Mouse (Mus musculus) limb, embryonic 14.5 days (tissue): ENCODE data around the gene Gabbr2. TPM values are rescaled to one million over a fixed set of nuclear protein-coding genes. Genes with fewer than 3 reads are reported as not detected.

Experiments
- ATAC-seq: fragments of 200-750 bp; cut with Nextera tagmentation; 2 replicates; pipeline ENCODE4 v1.8.0; 2017; ENCODE audit warnings: low read depth, moderate number of reproducible peaks, moderate TSS enrichment; ENCODE audit not compliant: low FRiP score
- DNase-seq: peaks from one replicate; pipeline ENCODE4 v3.0.0-alpha.2; 2015; ENCODE audit warnings: low spot score
- H3K27ac ChIP-seq: fragments of 300-500 bp; sonication (generic); replicated peaks from 2 replicates; pipeline ENCODE4 v1.5.1; 2014; ENCODE audit warnings: low read depth, mild to moderate bottlenecking, low read length, moderate library complexity, mixed read lengths
- H3K27me3 ChIP-seq: fragments of 300-500 bp; sonication (generic); 2 replicates; pipeline ENCODE4 v1.6.1; 2014; ENCODE audit warnings: low read length, mixed read lengths; ENCODE audit not compliant: control insufficient read depth, insufficient read depth
- H3K36me3 ChIP-seq: fragments of 300-500 bp; sonication (generic); 2 replicates; pipeline ENCODE4 v1.6.1; 2014; ENCODE audit warnings: mild to moderate bottlenecking, low read length, moderate library complexity, mixed read lengths; ENCODE audit not compliant: control insufficient read depth, insufficient read depth
- H3K4me1 ChIP-seq: fragments of 300-500 bp; sonication (generic); 2 replicates; pipeline ENCODE4 v1.6.1; 2014; ENCODE audit warnings: antibody characterized with exemption, low read length, mixed read lengths; ENCODE audit not compliant: control insufficient read depth, insufficient read depth
- H3K4me2 ChIP-seq: fragments of 300-500 bp; sonication (generic); replicated peaks from 2 replicates; pipeline ENCODE4 v1.6.1; 2014; ENCODE audit warnings: low read depth, mild to moderate bottlenecking, low read length, moderate library complexity; ENCODE audit not compliant: severe bottlenecking
- H3K4me3 ChIP-seq: fragments of 300-500 bp; sonication (generic); replicated peaks from 2 replicates; pipeline ENCODE4 v1.5.1; 2014; ENCODE audit warnings: low read length
- H3K9ac ChIP-seq: fragments of 300-500 bp; sonication (generic); 2 replicates; pipeline ENCODE4 v1.6.1; 2014; ENCODE audit warnings: mild to moderate bottlenecking, low read depth, low read length, moderate library complexity; ENCODE audit not compliant: severe bottlenecking
- H3K9me3 ChIP-seq: fragments of 300-500 bp; sonication (generic); 2 replicates; pipeline ENCODE4 v1.6.1; 2016; ENCODE audit warnings: low read length; ENCODE audit not compliant: control insufficient read depth
- POLR2A ChIP-seq: fragments of 200-500 bp; IDR thresholded peaks from 2 replicates; pipeline ENCODE4 v1.8.0; 2012; ENCODE audit warnings: inconsistent platforms, mild to moderate bottlenecking, moderate library complexity, borderline replicate concordance; ENCODE audit not compliant: insufficient read depth, insufficient read length; ENCODE audit errors: extremely low read depth
- WGBS: fragments of 180-500 bp; shearing (Covaris S2); extraction: QIAGEN DNeasy Blood & Tissue Kit; methylation state at CpG from one replicate; pipeline ENCODE4 v1.1.7; 2014; 5-methylcytosine and 5-hydroxymethylcytosine counted together
- polyA plus RNA-seq, 2 experiments: library from polyadenylated mRNA; depleted of rRNA in 1 of 2; stranded (reverse) in 1 of 2; unstranded in 1 of 2; fragments of >200 nt; fragmentation: Nextera tagmentation in 1 of 2; extraction: Ambion mirVana in 1 of 2; gene quantifications; 2 replicates each; pipeline versions ENCODE4 v1.2.1 to v1.2.3; 2012 to 2014

Gene Gabbr2
- polyA plus RNA-seq, 2 experiments = 0.15 to 0.30 TPM

DNA sequence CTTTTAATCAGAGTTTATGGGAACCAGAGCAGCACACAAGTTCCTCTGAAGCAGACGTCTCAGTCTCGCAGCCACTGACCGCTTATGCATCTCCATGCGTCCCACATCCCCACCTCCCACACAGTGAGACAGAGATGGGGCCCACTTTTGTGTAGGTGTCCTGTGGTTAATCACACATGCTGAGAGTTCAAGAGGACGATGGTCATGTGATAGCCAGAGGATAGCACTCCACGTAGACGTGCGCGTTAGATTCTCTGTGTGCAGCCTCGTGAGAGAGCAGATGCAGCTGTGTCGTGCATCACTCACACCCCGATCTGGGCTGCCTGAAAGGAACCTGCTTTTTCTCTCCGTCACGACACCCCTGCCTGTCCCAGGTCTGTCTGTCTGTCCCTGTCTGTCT is 167.9 kb downstream of the Gabbr2 start:
- H3K9ac ChIP-seq = no peak overlapping the region
- TF ChIP-seq POLR2A = no peak
- H3K4me2 ChIP-seq = no peak overlapping the region
- H3K4me3 ChIP-seq = no peak overlapping the region
- H3K27me3 ChIP-seq = no peaks in the 10 kb centered on the region
- no peak overlapping the region for H3K27ac ChIP-seq
- no peak for DNase-seq
- H3K4me1 ChIP-seq = peaks cover 3% of the 10 kb centered on the region; the same call in 1 of the 2 replicates
- no peak for ATAC-seq
- H3K36me3 ChIP-seq = no peaks in the 10 kb centered on the region
- no peaks in the 10 kb centered on the region for H3K9me3 ChIP-seq
- 73% methylated on average over 14 of the region's 14 CpGs for WGBS

GRCm38 (mm10) chr4:46821709-46822108 is 170.0 kb downstream of the Gabbr2 start:
- WGBS = 83% methylated on average over 11 of the region's 11 CpGs
- DNase-seq (no peak), ATAC-seq (no peak)
- Histone ChIP-seq H3K4me3 (no peak overlapping the region), H3K9ac (no peak overlapping the region), H3K9me3 (no peaks in the 10 kb centered on the region), H3K4me2 (no peak overlapping the region), H3K27me3 (no peaks in the 10 kb centered on the region), H3K4me1 (no peaks in the 10 kb centered on the region), H3K36me3 (no peaks in the 10 kb centered on the region), H3K27ac (no peak overlapping the region)
- no peak for TF ChIP-seq POLR2A

- ATAC-seq = no peak; the same call in 1 of the 2 replicates
- WGBS = 69% methylated on average over 4 of the region's 4 CpGs
- no peak for TF ChIP-seq POLR2A
These were observed 176.7 kb downstream of the Gabbr2 start for GRCm38 (mm10) chr4:46814954-46815353.

DNA sequence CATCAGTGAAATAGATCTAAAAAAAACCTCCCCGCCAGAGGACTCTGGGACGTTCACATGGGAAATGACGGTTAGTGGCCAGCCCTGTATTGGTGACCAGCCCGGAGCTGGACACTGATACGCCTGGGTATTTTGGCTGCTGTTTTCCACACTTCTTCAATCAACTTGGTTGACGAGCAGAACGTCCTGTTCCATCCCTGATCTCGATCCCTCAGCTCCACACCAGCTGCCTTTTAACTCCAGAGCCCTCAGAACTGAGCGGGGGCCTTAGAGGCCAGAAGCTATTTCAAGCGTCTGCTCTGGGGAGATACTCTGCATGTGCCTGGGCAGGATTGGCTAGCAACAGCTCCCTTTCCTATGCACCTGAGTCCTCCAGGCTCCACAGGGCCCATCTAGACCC is 177.4 kb downstream of the Gabbr2 start:
- no peak overlapping the region for H3K4me3 ChIP-seq
- DNase-seq = no peak
- no peak for ATAC-seq

More at GRCm38 (mm10) chr4:46814954-46815353, 176.7 kb downstream of the Gabbr2 start:
- Histone ChIP-seq H3K36me3 (no peaks in the 10 kb centered on the region), H3K27me3 (no peaks in the 10 kb centered on the region), H3K9me3 (no peaks in the 10 kb centered on the region), H3K9ac (no peak overlapping the region), H3K4me3 (no peak overlapping the region), H3K27ac (no peak overlapping the region), H3K4me2 (no peak overlapping the region), H3K4me1 (no peaks in the 10 kb centered on the region)
- no peak for DNase-seq

DNA sequence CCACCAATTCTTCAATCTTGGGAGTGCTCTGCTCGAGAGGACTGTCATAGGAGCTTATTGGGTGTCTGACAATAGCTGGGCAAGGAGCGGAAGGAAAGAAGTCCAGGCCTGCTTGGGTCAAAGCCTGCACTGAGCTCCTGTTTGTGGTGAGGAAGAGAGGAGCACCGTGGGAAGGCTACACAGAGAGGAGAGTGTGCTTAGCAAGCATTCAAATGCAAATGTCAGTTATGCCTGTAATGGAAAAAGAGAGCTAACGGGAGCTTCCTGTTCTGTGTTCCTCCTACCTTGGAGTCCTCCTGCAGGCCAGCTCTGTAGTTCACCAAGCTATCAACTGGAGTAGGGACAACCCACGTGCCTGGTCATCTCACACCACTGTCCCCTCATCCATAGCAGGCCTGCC is 180.5 kb downstream of the Gabbr2 start:
- ATAC-seq = no peak
- no peak for TF ChIP-seq POLR2A
- Histone ChIP-seq H3K4me1 (no peaks in the 10 kb centered on the region), H3K4me2 (no peak overlapping the region), H3K27me3 (no peaks in the 10 kb centered on the region), H3K36me3 (no peaks in the 10 kb centered on the region), H3K9ac (no peak overlapping the region), H3K9me3 (no peaks in the 10 kb centered on the region), H3K27ac (no peak overlapping the region), H3K4me3 (no peak overlapping the region)
- WGBS = 65% methylated on average over 5 of the region's 5 CpGs
- DNase-seq = no peak

More for the DNA sequence above, 177.4 kb downstream of the Gabbr2 start:
- Histone ChIP-seq H3K9ac (no peak overlapping the region), H3K4me2 (no peak overlapping the region), H3K27ac (no peak overlapping the region), H3K36me3 (no peaks in the 10 kb centered on the region), H3K27me3 (no peaks in the 10 kb centered on the region), H3K4me1 (no peaks in the 10 kb centered on the region), H3K9me3 (no peaks in the 10 kb centered on the region)
- no peak for TF ChIP-seq POLR2A
- 69% methylated on average over 10 of the region's 10 CpGs for WGBS

GRCm38 (mm10) chr4:46806876-46807275 is 184.8 kb downstream of the Gabbr2 start:
- H3K9me3 ChIP-seq = no peaks in the 10 kb centered on the region
- H3K4me3 ChIP-seq = no peak overlapping the region
- no peak for TF ChIP-seq POLR2A
- no peak overlapping the region for H3K9ac ChIP-seq
- no peaks in the 10 kb centered on the region for H3K27me3 ChIP-seq
- DNase-seq (no peak), ATAC-seq (no peak)
- no peaks in the 10 kb centered on the region for H3K4me1 ChIP-seq
- H3K4me2 ChIP-seq = no peak overlapping the region
- no peaks in the 10 kb centered on the region for H3K36me3 ChIP-seq
- H3K27ac ChIP-seq = no peak overlapping the region
- WGBS = 64% methylated on average over 1 of the region's 1 CpGs
